Mouse (Mus musculus): ENCODE results near the gene 4930558K02Rik. TPM values are rescaled to one million over a fixed set of nuclear protein-coding genes. Genes with fewer than 3 reads are reported as not detected.

4930558K02Rik gene
- 0.20 and 0.24 TPM in 2 replicates for polyA plus RNA-seq (2015; fragmentation: Nextera tagmentation; extraction: Ambion mirVana)

GRCm38 (mm10) chr1:161979536-161979935 is at the start of gene 4930558K02Rik:
4930558K02Rik (minus strand) TSS chr1:161979636.
- H3K36me3 ChIP-seq: no peaks in the 10 kb centered on the region
- peaks cover 15% of the 10 kb centered on the region for H3K4me1 ChIP-seq
- H3K27ac ChIP-seq (replicated peaks): no peak within 1 kb of the TSS
- no peak within 1 kb of the TSS for H3K9ac ChIP-seq (replicated peaks)
- H3K27me3 ChIP-seq (replicated peaks): no peaks in the 10 kb centered on the region
- 75% methylated on average over 1 of the region's 1 CpGs for WGBS
- no peaks in the 10 kb centered on the region for H3K9me3 ChIP-seq (replicated peaks)
- H3K4me2 ChIP-seq: no peak within 1 kb of the TSS
- no peak for ATAC-seq (ENCODE audit: low FRiP score)
- H3K4me3 ChIP-seq (replicated peaks): no peak within 1 kb of the TSS

- Histone ChIP-seq H3K4me1 (0 out of 2 replicates have a peak, but pooled peaks cover 5% of the 10 kb centered on the region), H3K27me3 (replicated peaks) (no peaks in the 10 kb centered on the region), H3K4me2 (no peak overlapping the region), H3K36me3 (no peaks in the 10 kb centered on the region), H3K9me3 (replicated peaks) (no peaks in the 10 kb centered on the region), H3K4me3 (replicated peaks) (no peak overlapping the region), H3K27ac (replicated peaks) (no peak overlapping the region; the same call in 1 of the 2 replicates), H3K9ac (replicated peaks) (no peak overlapping the region)
- ATAC-seq (ENCODE audit: low FRiP score): no peak; the same call in 1 of the 2 replicates
- WGBS: 56% methylated on average over 8 of the region's 8 CpGs
Observed at GRCm38 (mm10) chr1:162023681-162024270, 44.3 kb upstream of the 4930558K02Rik start.

- 0 out of 2 replicates have a peak, but pooled peaks cover 5% of the 10 kb centered on the region for H3K4me1 ChIP-seq
- 59% methylated on average over 4 of the region's 4 CpGs for WGBS
- no peak overlapping the region for H3K27ac ChIP-seq (replicated peaks)
- no peak overlapping the region for H3K9ac ChIP-seq (replicated peaks)
- no peak overlapping the region for H3K4me3 ChIP-seq (replicated peaks)
- H3K9me3 ChIP-seq (replicated peaks): no peaks in the 10 kb centered on the region
- no peak overlapping the region for H3K4me2 ChIP-seq
- no peaks in the 10 kb centered on the region for H3K36me3 ChIP-seq
- H3K27me3 ChIP-seq (replicated peaks): no peaks in the 10 kb centered on the region
- ATAC-seq (ENCODE audit: low FRiP score): no peak
Observed at GRCm38 (mm10) chr1:162020766-162021165, 41.3 kb upstream of the 4930558K02Rik start.

GRCm38 (mm10) chr1:162020303-162020731 is 40.9 kb upstream of the 4930558K02Rik start:
- ATAC-seq (ENCODE audit: low FRiP score): no peak
- 49% methylated on average over 7 of the region's 7 CpGs for WGBS

GRCm38 (mm10) chr1:162018601-162018977 is 39.2 kb upstream of the 4930558K02Rik start:
- no peak overlapping the region for H3K4me3 ChIP-seq (replicated peaks)
- WGBS: 92% methylated on average over 6 of the region's 6 CpGs
- no peak for ATAC-seq (ENCODE audit: low FRiP score)
- no peaks in the 10 kb centered on the region for H3K27me3 ChIP-seq (replicated peaks)
- no peak overlapping the region for H3K4me2 ChIP-seq
- H3K9me3 ChIP-seq (replicated peaks): no peaks in the 10 kb centered on the region
- H3K9ac ChIP-seq (replicated peaks): no peak overlapping the region
- H3K27ac ChIP-seq (replicated peaks): no peak overlapping the region
- no peaks in the 10 kb centered on the region for H3K36me3 ChIP-seq
- 0 out of 2 replicates have a peak, but pooled peaks cover 5% of the 10 kb centered on the region for H3K4me1 ChIP-seq

More at GRCm38 (mm10) chr1:162020303-162020731, 40.9 kb upstream of the 4930558K02Rik start:
- Histone ChIP-seq H3K9ac (replicated peaks) (no peak overlapping the region), H3K27ac (replicated peaks) (no peak overlapping the region), H3K4me3 (replicated peaks) (no peak overlapping the region), H3K4me2 (no peak overlapping the region), H3K27me3 (replicated peaks) (no peaks in the 10 kb centered on the region), H3K9me3 (replicated peaks) (no peaks in the 10 kb centered on the region), H3K36me3 (no peaks in the 10 kb centered on the region), H3K4me1 (0 out of 2 replicates have a peak, but pooled peaks cover 5% of the 10 kb centered on the region)

GRCm38 (mm10) chr1:162017975-162018600 is 38.7 kb upstream of the 4930558K02Rik start:
- H3K4me1 ChIP-seq: 0 out of 2 replicates have a peak, but pooled peaks cover 3% of the 10 kb centered on the region
- H3K27me3 ChIP-seq (replicated peaks): no peaks in the 10 kb centered on the region
- H3K9me3 ChIP-seq (replicated peaks): no peaks in the 10 kb centered on the region
- no peak overlapping the region for H3K9ac ChIP-seq (replicated peaks)
- no peak overlapping the region for H3K4me3 ChIP-seq (replicated peaks)
- no peak overlapping the region for H3K4me2 ChIP-seq
- no peak for ATAC-seq (ENCODE audit: low FRiP score)
- H3K27ac ChIP-seq (replicated peaks): no peak overlapping the region
- 78% methylated on average over 13 of the region's 13 CpGs for WGBS
- H3K36me3 ChIP-seq: no peaks in the 10 kb centered on the region

GRCm38 (mm10) chr1:162016982-162017381 is 37.5 kb upstream of the 4930558K02Rik start:
- no peaks in the 10 kb centered on the region for H3K4me1 ChIP-seq
- no peaks in the 10 kb centered on the region for H3K36me3 ChIP-seq
- H3K9me3 ChIP-seq (replicated peaks): no peaks in the 10 kb centered on the region
- no peaks in the 10 kb centered on the region for H3K27me3 ChIP-seq (replicated peaks)
- no peak overlapping the region for H3K4me2 ChIP-seq
- no peak for ATAC-seq (ENCODE audit: low FRiP score)
- H3K27ac ChIP-seq (replicated peaks): no peak overlapping the region
- no peak overlapping the region for H3K9ac ChIP-seq (replicated peaks)
- WGBS: 36% methylated on average over 7 of the region's 7 CpGs
- H3K4me3 ChIP-seq (replicated peaks): no peak overlapping the region

GRCm38 (mm10) chr1:162015247-162015862 is 35.9 kb upstream of the 4930558K02Rik start:
- Histone ChIP-seq H3K4me1 (no peaks in the 10 kb centered on the region), H3K4me3 (replicated peaks) (no peak overlapping the region), H3K9me3 (replicated peaks) (no peaks in the 10 kb centered on the region), H3K36me3 (peaks cover 6% of the 10 kb centered on the region), H3K27me3 (replicated peaks) (no peaks in the 10 kb centered on the region), H3K27ac (replicated peaks) (no peak overlapping the region), H3K4me2 (no peak overlapping the region), H3K9ac (replicated peaks) (no peak overlapping the region)
- whole genome bisulfite sequencing: 65% methylated on average over 8 of the region's 8 CpGs
- ATAC-seq (ENCODE audit: low FRiP score): no peak

- no peak overlapping the region for H3K9ac ChIP-seq (replicated peaks)
- no peak overlapping the region for H3K27ac ChIP-seq (replicated peaks)
- 93% methylated on average over 4 of the region's 4 CpGs for WGBS
- no peaks in the 10 kb centered on the region for H3K4me1 ChIP-seq
- no peak overlapping the region for H3K4me3 ChIP-seq (replicated peaks)
- no peak overlapping the region for H3K4me2 ChIP-seq
- no peak for ATAC-seq (ENCODE audit: low FRiP score)
- H3K36me3 ChIP-seq: peaks cover 6% of the 10 kb centered on the region
- H3K27me3 ChIP-seq (replicated peaks): no peaks in the 10 kb centered on the region
- no peaks in the 10 kb centered on the region for H3K9me3 ChIP-seq (replicated peaks)
Observed at GRCm38 (mm10) chr1:162013561-162013960, 34.1 kb upstream of the 4930558K02Rik start.

GRCm38 (mm10) chr1:162011523-162012245 is 32.2 kb upstream of the 4930558K02Rik start:
- no peak for ATAC-seq (ENCODE audit: low FRiP score)
- peaks cover 6% of the 10 kb centered on the region for H3K36me3 ChIP-seq
- no peak overlapping the region for H3K27ac ChIP-seq (replicated peaks)
- no peaks in the 10 kb centered on the region for H3K4me1 ChIP-seq
- H3K4me2 ChIP-seq: no peak overlapping the region
- H3K9ac ChIP-seq (replicated peaks): no peak overlapping the region
- H3K9me3 ChIP-seq (replicated peaks): no peaks in the 10 kb centered on the region
- WGBS: 87% methylated on average over 16 of the region's 16 CpGs
- no peak overlapping the region for H3K4me3 ChIP-seq (replicated peaks)
- no peaks in the 10 kb centered on the region for H3K27me3 ChIP-seq (replicated peaks)

GRCm38 (mm10) chr1:162009086-162009485 is 29.6 kb upstream of the 4930558K02Rik start:
- H3K4me1 ChIP-seq: peaks cover 14% of the 10 kb centered on the region
- no peak overlapping the region for H3K4me2 ChIP-seq
- peaks cover 6% of the 10 kb centered on the region for H3K36me3 ChIP-seq
- H3K9me3 ChIP-seq (replicated peaks): no peaks in the 10 kb centered on the region
- H3K27me3 ChIP-seq (replicated peaks): no peaks in the 10 kb centered on the region
- WGBS: 71% methylated on average over 8 of the region's 8 CpGs
- no peak for ATAC-seq (ENCODE audit: low FRiP score)
- 0 out of 2 replicates have a peak overlapping the region, but pooled peaks have one; percentile 20 for H3K27ac ChIP-seq (replicated peaks)
- no peak overlapping the region for H3K9ac ChIP-seq (replicated peaks)
- no peak overlapping the region for H3K4me3 ChIP-seq (replicated peaks)
